Mouse (Mus musculus) Patski (cell line): ENCODE data around the gene Ehmt1. TPM values are rescaled to one million over a fixed set of nuclear protein-coding genes. Genes with fewer than 3 reads are reported as not detected.

Experiments used
- ATAC-seq: fragments of 100-300 bp; one replicate; pipeline ENCODE4 v1.8.0; 2021
- CTCF ChIA-PET: fragments of 350-600 bp; sonication (Branson Sonifier 250); formaldehyde crosslinking; loops from one replicate; lab custom pipeline; 2022; ENCODE audit warnings: inconsistent platforms; lab: Charles Lee
- POLR2A ChIA-PET: fragments of 350-600 bp; sonication (Branson Sonifier 250); formaldehyde crosslinking; loops from one replicate; lab custom pipeline; 2022; ENCODE audit warnings: antibody characterized with exemption, inconsistent platforms; lab: Charles Lee
- DNase-seq: peaks from one replicate; pipeline ENCODE4 v3.0.0-alpha.2; 2011; ENCODE audit warnings: low read depth, low spot score
- H3K27me3 ChIP-seq: fragments of 371-371 bp; one replicate; pipeline ENCODE4 v1.5.1; 2021
- CTCF ChIP-seq: fragments of 100-300 bp; IDR thresholded peaks from one replicate; pipeline ENCODE4 v1.5.1; 2021
- in situ Hi-C: fragments of 300-500 bp; cut with MboI; formaldehyde crosslinking; loops from 3 replicates; pipeline ENCODE4 v1.11.1; 2018; ENCODE audit warnings: low pct_unique_long_range_greater_than_20kb, mixed read lengths
- polyA plus RNA-seq: library from polyadenylated mRNA; unstranded; gene quantifications from one replicate; pipeline ENCODE4 v1.2.3, GENCODE M21; 2021

Ehmt1 gene
- polyA plus RNA-seq, 1 experiment from 2014 or later = 43.4 TPM

DNA sequence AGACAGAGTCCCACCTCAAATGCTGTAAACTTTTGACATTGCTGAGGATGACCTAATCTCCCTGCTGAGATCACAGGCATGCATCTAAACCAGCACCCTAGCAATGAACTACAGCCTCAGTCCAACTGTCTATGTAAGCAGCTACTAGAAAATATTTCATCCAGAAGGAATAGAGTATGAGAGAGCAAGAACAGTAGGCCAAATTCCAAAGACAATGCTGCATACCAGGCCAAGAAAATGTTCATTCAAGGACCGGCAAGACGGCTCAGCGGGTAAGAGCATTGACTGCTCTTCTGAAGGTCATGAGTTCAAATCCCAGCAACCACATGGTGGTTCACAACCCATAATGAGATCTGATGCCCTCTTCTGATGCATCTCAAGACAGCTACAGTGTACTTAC, 4.7 kb downstream of the Ehmt1 start:
- CTCF ChIA-PET = interaction anchor here (1.2 to 1.5 kb wide), 2 partner anchors 10 to 26 kb away, joined by 3 read pairs; no protein-coding TSS in a partner anchor

GRCm38 (mm10) chr2:24912589-24912988, 6.8 kb downstream of the Ehmt1 start:
- ChIA-PET CTCF (interaction anchor here (2.1 kb wide), 1 partner anchor 11 kb away, joined by 5 read pairs; no protein-coding TSS in a partner anchor), POLR2A (no interaction called here)
- no peak for ATAC-seq
- no peaks in the 10 kb centered on the region for H3K27me3 ChIP-seq
- no peak for TF ChIP-seq CTCF
- no peak for DNase-seq
- in situ Hi-C loops = no loop called here

More for the DNA sequence above, 4.7 kb downstream of the Ehmt1 start:
- POLR2A ChIA-PET = no interaction called here
- H3K27me3 ChIP-seq = no peaks in the 10 kb centered on the region
- no peak for DNase-seq
- in situ Hi-C loops = no loop called here
- no peak for TF ChIP-seq CTCF
- no peak for ATAC-seq

DNA sequence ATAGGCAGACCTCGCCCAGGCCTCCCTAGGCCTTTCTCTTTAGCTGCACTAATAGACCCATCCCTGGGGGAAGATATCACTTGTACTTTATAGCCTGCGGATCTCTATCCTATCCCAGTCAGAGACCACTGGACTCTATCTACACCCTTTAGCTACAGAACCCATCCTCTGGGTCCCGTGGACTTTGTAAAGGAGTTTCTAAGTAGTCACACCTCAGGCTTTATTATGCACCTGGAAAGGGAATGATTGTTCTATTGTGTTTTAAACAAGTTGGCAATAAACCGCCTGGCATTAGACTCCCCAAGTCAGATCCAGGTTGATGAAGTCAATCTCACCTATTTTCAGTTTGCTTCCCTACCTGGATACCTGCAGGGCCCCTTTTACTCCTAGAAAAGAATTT, 7.2 kb downstream of the Ehmt1 start:
- POLR2A ChIA-PET = no interaction called here
- DNase-seq (no peak), ATAC-seq (no peak)
- CTCF ChIA-PET = interaction anchor here (2.1 kb wide), 1 partner anchor 10 kb away, joined by 5 read pairs; no protein-coding TSS in a partner anchor
- no peak for TF ChIP-seq CTCF
- in situ Hi-C loops = no loop called here
- no peaks in the 10 kb centered on the region for H3K27me3 ChIP-seq

- no peak for ATAC-seq
- ChIA-PET CTCF (no interaction called here), POLR2A (interaction anchor here (0.8 kb wide), 1 partner anchor 10 kb away, joined by 5 read pairs; no protein-coding TSS in a partner anchor)
- in situ Hi-C loops = no loop called here
- H3K27me3 ChIP-seq = no peaks in the 10 kb centered on the region
- DNase-seq = no peak
- no peak for TF ChIP-seq CTCF
Measured at GRCm38 (mm10) chr2:24910481-24910880, 8.9 kb downstream of the Ehmt1 start.

GRCm38 (mm10) chr2:24905653-24906155, 13.7 kb downstream of the Ehmt1 start:
- in situ Hi-C loops = no loop called here
- H3K27me3 ChIP-seq = no peaks in the 10 kb centered on the region
- CTCF ChIA-PET = no interaction called here
- ATAC-seq (no peak), DNase-seq (no peak)
- TF ChIP-seq CTCF = no peak
- POLR2A ChIA-PET = interaction anchor here (1.9 kb wide), 1 partner anchor 14 kb away, joined by 6 read pairs; the partner anchor contains the start of gene Ehmt1

DNA sequence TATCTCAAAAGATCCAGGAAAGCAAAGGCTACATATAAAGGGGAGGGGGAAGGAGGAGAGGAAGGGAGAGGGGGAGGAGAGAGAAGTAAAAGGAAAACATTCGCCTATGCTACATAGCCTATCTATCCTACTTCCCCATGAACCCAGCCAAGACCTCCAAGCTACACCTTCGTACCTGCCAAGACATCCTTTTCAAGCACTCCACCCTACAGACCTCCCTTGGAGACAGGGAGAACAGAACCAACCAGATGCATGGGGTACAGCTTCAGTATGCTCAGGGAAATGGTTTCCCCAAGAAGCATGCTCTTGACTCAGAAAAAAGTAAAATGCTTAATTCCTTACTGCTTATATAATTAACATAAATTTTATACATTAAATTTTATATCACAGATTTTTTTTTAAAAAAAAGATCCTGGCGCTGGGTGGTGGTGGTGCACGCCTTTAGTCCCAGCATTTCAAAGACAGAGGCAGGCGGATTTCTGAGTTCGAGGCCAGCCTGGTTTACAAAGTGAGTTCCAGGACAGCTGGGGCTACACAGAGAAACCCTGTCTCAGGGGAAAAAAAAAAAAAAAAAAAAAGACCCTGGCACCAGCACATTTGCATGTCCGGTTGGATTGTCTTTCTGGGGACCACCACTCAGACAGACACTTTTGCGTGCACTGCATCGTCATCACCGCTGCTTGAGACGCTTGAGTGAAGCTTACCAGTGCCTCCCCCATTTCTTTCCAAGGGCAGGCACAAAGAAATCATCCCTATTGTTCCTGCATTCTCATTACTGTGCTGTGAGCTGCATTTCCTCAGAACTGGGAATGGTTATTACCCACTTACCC, 14.4 kb downstream of the Ehmt1 start:
- DNase-seq = no peak
- no peak for ATAC-seq
- in situ Hi-C loops = no loop called here

GRCm38 (mm10) chr2:24902999-24903398, 16.4 kb downstream of the Ehmt1 start:
- peak; percentile 29 for TF ChIP-seq CTCF
- no peak for ATAC-seq
- POLR2A ChIA-PET = interaction anchor here (0.6 kb wide), 1 partner anchor 69 kb away, joined by 3 read pairs; no protein-coding TSS in a partner anchor
- CTCF ChIA-PET = interaction anchor here (0.6 to 2.4 kb wide), 5 partner anchors 14 to 58 kb away, joined by 3 to 6 read pairs (median 3); no protein-coding TSS in a partner anchor
- H3K27me3 ChIP-seq = no peaks in the 10 kb centered on the region
- in situ Hi-C loops = no loop called here
- DNase-seq = no peak

More for the DNA sequence above, 14.4 kb downstream of the Ehmt1 start:
- ChIA-PET CTCF (interaction anchor here (2.4 kb wide), 1 partner anchor 16 kb away, joined by 6 read pairs; no protein-coding TSS in a partner anchor), POLR2A (interaction anchor here (1.9 kb wide), 1 partner anchor 14 kb away, joined by 6 read pairs; the partner anchor contains the start of gene Ehmt1)
- no peaks in the 10 kb centered on the region for H3K27me3 ChIP-seq
- TF ChIP-seq CTCF = no peak

- in situ Hi-C loops = no loop called here
- ChIA-PET CTCF (interaction anchor here (1.1 to 1.6 kb wide), 3 partner anchors 11 to 46 kb away, joined by 3 to 5 read pairs (median 3); no protein-coding TSS in a partner anchor), POLR2A (interaction anchor here (1.2 to 1.7 kb wide), 2 partner anchors 9 to 18 kb away, joined by 5 read pairs; partner anchors contain the start of gene Ehmt1)
- DNase-seq (no peak), ATAC-seq (no peak)
- H3K27me3 ChIP-seq = no peaks in the 10 kb centered on the region
- no peak for TF ChIP-seq CTCF
Measured at GRCm38 (mm10) chr2:24901055-24901454, 18.4 kb downstream of the Ehmt1 start.

DNA sequence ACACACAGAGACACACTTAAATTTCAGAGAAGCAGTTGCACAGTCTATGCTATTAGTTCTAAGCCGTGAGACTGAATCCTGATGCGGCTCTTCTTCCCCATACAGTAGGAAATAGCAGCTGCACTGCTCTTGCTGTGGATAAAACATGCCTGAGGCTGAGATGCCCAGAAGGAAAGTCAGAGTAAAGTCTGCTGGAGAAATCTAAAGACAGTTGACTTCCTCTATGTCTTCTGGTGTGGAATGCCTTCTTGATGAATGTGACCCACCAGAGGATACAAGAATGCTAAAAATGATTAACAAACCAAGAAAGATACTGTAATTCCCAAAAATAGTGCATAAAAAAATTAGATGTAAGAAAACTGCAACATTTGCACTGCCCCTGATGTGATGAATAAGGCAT, 20.1 kb downstream of the Ehmt1 start:
- ATAC-seq = peak; percentile 78
- POLR2A ChIA-PET = no interaction called here
- DNase-seq = no peak
- no peaks in the 10 kb centered on the region for H3K27me3 ChIP-seq
- no peak for TF ChIP-seq CTCF
- CTCF ChIA-PET = interaction anchor here (1.0 to 1.8 kb wide), 2 partner anchors 18 to 26 kb away, joined by 4 to 7 read pairs; no protein-coding TSS in a partner anchor
- in situ Hi-C loops = no loop called here

DNA sequence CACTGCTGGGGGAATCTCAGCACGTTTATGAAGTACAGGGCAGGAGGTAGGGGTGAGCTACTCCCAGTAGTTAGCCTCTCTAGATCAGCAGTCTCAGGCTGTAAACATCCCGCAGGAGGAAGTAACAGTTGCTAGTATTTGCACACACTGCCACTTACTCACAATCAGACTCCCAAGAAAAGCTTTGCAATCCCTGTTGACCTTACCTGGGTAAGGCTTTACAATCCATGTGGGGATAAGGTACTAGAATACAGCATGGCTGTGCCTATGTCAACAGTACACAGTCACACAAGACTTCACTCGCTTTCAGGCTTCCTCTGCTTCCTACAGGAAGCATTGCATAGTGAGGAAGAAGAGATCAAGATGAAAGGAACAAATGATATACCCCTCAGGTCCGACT, 22.7 kb downstream of the Ehmt1 start:
- ATAC-seq (no peak), DNase-seq (no peak)
- in situ Hi-C loops = no loop called here
- H3K27me3 ChIP-seq = no peaks in the 10 kb centered on the region
- CTCF ChIA-PET = interaction anchor here (1.6 kb wide), 1 partner anchor 16 kb away, joined by 6 read pairs; no protein-coding TSS in a partner anchor
- TF ChIP-seq CTCF = no peak
- POLR2A ChIA-PET = no interaction called here
